In genomic region chr11:103217790-103218516, GRCm38 (mm10) we compare ENCODE assay signal across 8 mouse cellular contexts. TPM values are rescaled to one million over a fixed set of nuclear protein-coding genes. Genes with fewer than 3 reads are reported as not detected.
DNase-seq lines count a peak whose midpoint lies in the region; ATAC-seq lines count a peak whose summit lies in the region.
"Had no signal": no experiment of that assay in that cellular context is flagged by ENCODE, and none has a peak within 500 bp of the region (broad histone marks: within the 10 kb centered on the region; RNA-seq: fewer than 3 reads in every experiment).

Spata32 (minus strand) TSS chr11:103218432.

- peak within 1 kb of the TSS; percentile 90 for H3K4me3 ChIP-seq in megakaryocyte, embryonic 14.5 days (replicated peaks)

- peak; percentile 90 for DNase-seq in cerebellum, adult 9-11 months
- peak; percentile 47 for DNase-seq in gastrocnemius, adult 18-20 months (ENCODE audit: low spot score)
- peak; percentile 89 for DNase-seq in induced T-regulatory cell, adult 2 months (ENCODE audit: low read depth)
- DNase-seq in left cerebral cortex, postnatal 25 days (ENCODE audit: low spot score in 2 of 2): peak; percentile 67 to 80
- peak; percentile 67 for DNase-seq in right cerebral cortex, postnatal 14 days

- H3K4me1 ChIP-seq in megakaryocyte, embryonic 14.5 days: peaks cover 23% of the 10 kb centered on the region

- H3K9me3 ChIP-seq in megakaryocyte, embryonic 14.5 days: peaks cover 10% of the 10 kb centered on the region

- intact Hi-C loops in left cerebral cortex, postnatal 25 days (cut with DNase I): loop anchor here (2.0 kb wide), 1 partner anchor 19 kb away; no protein-coding TSS in a partner anchor

- ATAC-seq in activated CD4-positive, CD25-positive, alpha-beta regulatory T cell, adult 4 months: peak; percentile 92

- H3K36me3 ChIP-seq in megakaryocyte, embryonic 14.5 days (replicated peaks; ENCODE audit: low read length): peaks cover 22% of the 10 kb centered on the region

- H3K27me3 ChIP-seq in megakaryocyte, embryonic 14.5 days (replicated peaks): peaks cover 68% of the 10 kb centered on the region

RNA-seq across cellular contexts. Expression of gene Spata32, which starts in this region (rescaled TPM):
- not detected for polyA plus RNA-seq in activated CD4-positive, CD25-positive, alpha-beta regulatory T cell, adult 4 months (2017; shearing (Covaris generic))
- total RNA-seq in gastrocnemius, adult 18-20 months (2021): not detected
- total RNA-seq in left cerebral cortex, postnatal 25 days (2021): 1 to 10 TPM; 1.3 to 1.4 TPM
- polyA plus RNA-seq in megakaryocyte, embryonic 14.5 days (2012; ENCODE audit: insufficient read depth, low replicate concordance): not detected in 2 replicates
- total RNA-seq: gastrocnemius, postnatal 36 days had no signal

Comparison
In these comparisons a context has a peak if more than half of its experiments do, and no peak if none do; other contexts are left out.
1. Peak in every context shown above with its lines: DNase-seq, ATAC-seq and H3K4me3 ChIP-seq.
2. Peak in ATAC-seq in activated CD4-positive, CD25-positive, alpha-beta regulatory T cell, adult 4 months; RNA of the gene not detected or under 1 TPM.
3. Peak in DNase-seq in gastrocnemius, adult 18-20 months; RNA of the gene not detected or under 1 TPM.